Mouse (Mus musculus): ENCODE measurements at regions not wholly inside any gene's neighbourhood (a gene's known extent, or its start where the extent isn't known, plus 50 kb on each side); places are given as distances from the start of the nearest gene placed in this dataset.

DNA sequence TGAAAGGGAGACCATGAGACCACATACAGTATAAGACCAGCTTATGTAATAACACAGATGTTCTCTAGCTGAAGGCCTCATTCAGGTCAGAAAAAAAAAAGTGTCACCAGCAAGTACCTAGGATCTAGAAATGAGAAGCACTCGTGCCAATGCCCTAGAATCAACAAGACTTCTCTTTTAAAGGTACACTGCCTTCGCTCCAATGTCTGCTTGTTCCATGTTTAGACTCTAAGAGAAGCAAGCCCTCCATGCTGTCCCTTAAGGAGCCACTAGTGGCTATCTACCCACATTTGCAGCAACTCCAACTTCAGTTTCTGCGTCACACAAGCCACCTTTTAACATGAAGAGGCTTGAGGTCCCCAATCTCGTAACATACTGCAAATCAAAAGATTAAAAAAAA, 185.4 kb upstream of the Mkln1 start:
- peaks cover 17% of the 10 kb centered on the region for H3K4me1 ChIP-seq (replicated peaks)
- no peak overlapping the region for H3K27ac ChIP-seq
- H3K4me2 ChIP-seq, result no peak overlapping the region
- H3K4me3 ChIP-seq, result no peak overlapping the region
- H3K9ac ChIP-seq, result no peak overlapping the region
- no peak for ATAC-seq (ENCODE audit: low FRiP score)
- no peaks in the 10 kb centered on the region for H3K36me3 ChIP-seq
- H3K9me3 ChIP-seq, result no peaks in the 10 kb centered on the region
- H3K27me3 ChIP-seq, result peaks cover 27% of the 10 kb centered on the region
- WGBS, result 81% methylated on average over 4 of the region's 4 CpGs

DNA sequence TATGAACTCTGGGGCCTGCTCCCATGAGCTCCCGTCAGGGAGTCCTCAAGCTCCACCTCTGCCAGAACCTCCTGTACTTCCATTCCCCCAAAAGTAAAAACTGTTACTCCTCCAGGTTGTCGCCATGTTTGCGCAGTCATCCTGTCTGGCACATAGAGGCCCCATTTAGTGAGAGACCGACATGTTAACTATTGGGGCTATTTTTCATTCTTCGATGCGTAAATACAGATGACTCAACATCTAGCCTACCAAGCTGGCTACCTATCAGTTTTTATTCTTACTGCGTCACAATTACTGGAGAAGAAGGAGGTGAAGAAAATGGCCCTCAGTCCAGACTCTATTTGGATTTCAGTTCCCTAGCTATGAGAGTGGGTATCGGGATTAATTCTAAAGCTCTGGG, 182.9 kb upstream of the Mkln1 start:
- WGBS, result 73% methylated on average over 8 of the region's 8 CpGs
- H3K27me3 ChIP-seq, result peaks cover 45% of the 10 kb centered on the region
- ATAC-seq (ENCODE audit: low FRiP score), result no peak
- no peak overlapping the region for H3K27ac ChIP-seq
- no peak overlapping the region; the same call in 1 of the 2 replicates for H3K9ac ChIP-seq
- H3K36me3 ChIP-seq, result no peaks in the 10 kb centered on the region
- H3K4me3 ChIP-seq, result peak overlapping the region; percentile 71
- H3K4me2 ChIP-seq, result peak overlapping the region; percentile 100
- H3K9me3 ChIP-seq, result no peaks in the 10 kb centered on the region
- peaks cover 36% of the 10 kb centered on the region for H3K4me1 ChIP-seq (replicated peaks)

DNA sequence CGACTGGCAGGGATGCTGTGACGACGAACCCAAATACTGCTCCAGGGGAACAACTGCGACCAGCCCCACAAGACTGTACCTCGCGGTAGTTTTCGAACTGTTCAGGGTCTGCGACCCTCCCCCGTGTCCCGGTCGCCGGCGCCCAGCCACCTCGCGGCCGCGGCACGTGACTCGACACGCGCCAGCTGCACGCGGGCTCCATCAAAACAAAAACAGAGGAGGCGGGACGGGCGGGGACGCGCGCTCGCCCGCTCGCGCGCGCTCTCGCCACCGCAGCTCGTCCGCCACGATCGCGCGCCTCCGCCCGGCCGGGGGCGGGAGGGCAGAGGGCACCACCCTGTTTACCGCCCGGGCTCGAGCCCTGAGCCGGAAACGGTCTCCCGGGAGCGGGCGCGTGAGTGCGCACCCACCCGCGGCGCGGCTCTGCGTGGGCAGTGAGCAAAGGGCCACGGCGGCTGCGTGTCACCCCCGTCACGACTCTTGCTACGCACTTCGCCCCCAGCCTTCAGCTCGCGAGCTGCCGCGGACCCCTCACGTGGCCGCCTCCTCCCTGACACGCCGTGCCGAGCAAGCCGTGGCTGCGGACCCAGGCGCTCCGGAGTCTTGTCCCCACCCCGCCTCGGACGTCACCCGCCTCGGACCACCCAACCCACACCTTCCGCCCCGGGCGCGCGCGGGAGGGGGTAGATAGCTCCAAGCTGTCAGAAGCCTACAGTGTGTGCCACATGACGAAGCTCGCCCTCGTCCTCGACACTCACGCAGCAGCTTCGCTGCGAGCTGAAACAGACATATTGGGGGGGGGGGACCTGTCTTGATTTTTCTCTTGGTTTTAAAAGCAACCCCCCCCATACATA, 182.1 kb upstream of the Mkln1 start:
- H3K27ac ChIP-seq, result no peak overlapping the region
- no peaks in the 10 kb centered on the region for H3K9me3 ChIP-seq
- H3K4me3 ChIP-seq, result peak overlapping the region; percentile 71
- ATAC-seq (ENCODE audit: low FRiP score), result peak; percentile 73
- no peaks in the 10 kb centered on the region for H3K36me3 ChIP-seq
- peaks cover 43% of the 10 kb centered on the region for H3K4me1 ChIP-seq (replicated peaks)
- H3K27me3 ChIP-seq, result peaks cover 50% of the 10 kb centered on the region
- WGBS, result under 1% methylated on average over 99 of the region's 100 CpGs
- peak overlapping the region; percentile 80 for H3K9ac ChIP-seq
- H3K4me2 ChIP-seq, result peak overlapping the region; percentile 100

DNA sequence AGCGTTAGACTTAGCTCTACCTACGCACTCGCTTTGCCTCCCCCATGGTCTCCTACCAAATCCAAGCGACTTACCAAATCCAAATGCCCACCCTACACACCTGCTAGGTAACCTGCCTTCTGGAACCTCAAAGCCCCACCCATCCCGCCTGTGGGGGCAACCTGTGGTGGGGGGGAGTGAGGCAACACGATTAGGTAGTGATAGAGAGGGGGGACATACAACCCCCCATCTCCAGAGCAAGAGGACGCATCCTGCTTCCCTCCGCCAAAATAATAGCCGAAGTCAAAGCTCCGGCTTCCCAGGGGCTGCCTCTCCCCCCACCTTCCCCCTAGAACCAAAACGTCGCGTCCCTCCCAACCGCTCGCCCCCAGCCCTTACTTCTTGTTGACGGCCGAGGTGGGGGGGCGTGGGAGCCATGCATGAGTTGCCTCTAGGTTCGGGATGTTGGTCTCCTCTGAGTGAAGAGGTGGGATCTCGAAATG, 181.4 kb upstream of the Mkln1 start:
- H3K4me2 ChIP-seq, result peak overlapping the region; percentile 100
- no peak overlapping the region for H3K27ac ChIP-seq
- H3K9me3 ChIP-seq, result no peaks in the 10 kb centered on the region
- H3K4me1 ChIP-seq (replicated peaks), result peaks cover 50% of the 10 kb centered on the region
- no peaks in the 10 kb centered on the region for H3K36me3 ChIP-seq
- H3K27me3 ChIP-seq, result peaks cover 50% of the 10 kb centered on the region
- peak; percentile 19; the same call in 1 of the 2 replicates for ATAC-seq (ENCODE audit: low FRiP score)
- peak overlapping the region; percentile 71 for H3K4me3 ChIP-seq
- WGBS, result under 1% methylated on average over 19 of the region's 20 CpGs
- H3K9ac ChIP-seq, result peak overlapping the region; percentile 80

DNA sequence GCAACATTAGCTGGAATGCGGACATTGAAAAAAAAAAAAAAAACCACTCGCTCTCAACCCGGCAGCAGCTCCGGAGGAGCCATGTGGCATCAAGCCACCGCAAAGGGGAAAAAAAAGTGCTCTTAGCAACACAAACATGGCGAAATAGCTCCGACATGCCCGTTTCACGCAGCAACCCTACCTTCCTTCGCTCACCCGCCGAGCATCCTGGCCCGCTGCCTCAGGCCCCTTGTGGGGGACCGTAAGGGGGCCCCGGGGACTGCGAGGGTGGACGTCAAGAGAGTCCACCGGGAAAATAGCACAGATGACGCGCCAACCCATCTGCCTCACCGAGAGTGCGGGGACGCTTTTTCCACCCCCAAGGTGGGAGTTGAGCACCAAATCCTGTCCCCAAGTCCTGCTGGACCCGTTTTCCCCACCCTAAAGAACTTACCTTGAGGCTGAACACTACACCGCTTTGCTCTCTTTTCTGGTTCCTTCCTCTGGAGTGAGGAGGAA, 180.8 kb upstream of the Mkln1 start:
- Histone ChIP-seq H3K4me3 (peak overlapping the region; percentile 71), H3K27me3 (peaks cover 54% of the 10 kb centered on the region), H3K27ac (no peak overlapping the region), H3K36me3 (no peaks in the 10 kb centered on the region), H3K4me2 (peak overlapping the region; percentile 100), H3K9me3 (no peaks in the 10 kb centered on the region), H3K4me1 (replicated peaks) (peaks cover 51% of the 10 kb centered on the region), H3K9ac (peak overlapping the region; percentile 64)
- WGBS, result under 1% methylated on average over 25 of the region's 25 CpGs
- ATAC-seq (ENCODE audit: low FRiP score), result 0 out of 2 replicates have a peak, but pooled peaks have one; percentile 1

DNA sequence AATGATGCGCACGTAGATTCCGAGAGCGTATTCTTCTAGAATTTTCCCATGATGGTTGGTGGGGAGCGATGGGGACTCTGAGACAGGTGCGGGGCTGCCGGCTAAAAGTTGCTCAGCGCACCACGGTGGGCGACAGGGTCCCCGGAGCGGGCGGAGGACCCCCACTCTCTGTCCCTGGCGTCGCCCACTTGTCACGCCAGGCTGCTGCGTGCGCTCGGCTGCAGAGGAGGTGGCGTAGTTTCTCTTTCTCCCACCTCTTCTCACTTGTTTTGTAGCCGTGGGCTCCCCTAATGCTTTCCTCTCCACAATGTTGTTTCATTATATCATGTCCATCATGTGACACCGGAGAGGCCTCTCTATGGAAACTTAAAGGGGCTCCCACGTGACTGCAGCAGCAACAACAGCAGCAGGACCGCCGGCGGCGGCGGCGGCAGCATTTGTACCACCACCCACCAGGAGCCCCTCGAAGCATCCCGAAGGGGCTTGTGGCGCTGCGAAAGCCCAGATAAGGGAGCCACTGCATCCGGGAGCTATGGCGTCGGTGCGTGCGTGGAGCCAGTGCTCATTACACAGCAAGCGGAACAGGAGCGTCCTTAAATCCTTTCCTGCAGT, 180.3 kb upstream of the Mkln1 start:
- no peak overlapping the region for H3K27ac ChIP-seq
- H3K27me3 ChIP-seq, result peaks cover 59% of the 10 kb centered on the region
- WGBS, result under 1% methylated on average over 40 of the region's 40 CpGs
- 0 out of 2 replicates have a peak, but pooled peaks have one; percentile 19 for ATAC-seq (ENCODE audit: low FRiP score)
- peaks cover 51% of the 10 kb centered on the region for H3K4me1 ChIP-seq (replicated peaks)
- H3K36me3 ChIP-seq, result no peaks in the 10 kb centered on the region
- no peaks in the 10 kb centered on the region for H3K9me3 ChIP-seq
- peak overlapping the region; percentile 64 for H3K9ac ChIP-seq
- H3K4me3 ChIP-seq, result peak overlapping the region; percentile 71
- peak overlapping the region; percentile 100 for H3K4me2 ChIP-seq

DNA sequence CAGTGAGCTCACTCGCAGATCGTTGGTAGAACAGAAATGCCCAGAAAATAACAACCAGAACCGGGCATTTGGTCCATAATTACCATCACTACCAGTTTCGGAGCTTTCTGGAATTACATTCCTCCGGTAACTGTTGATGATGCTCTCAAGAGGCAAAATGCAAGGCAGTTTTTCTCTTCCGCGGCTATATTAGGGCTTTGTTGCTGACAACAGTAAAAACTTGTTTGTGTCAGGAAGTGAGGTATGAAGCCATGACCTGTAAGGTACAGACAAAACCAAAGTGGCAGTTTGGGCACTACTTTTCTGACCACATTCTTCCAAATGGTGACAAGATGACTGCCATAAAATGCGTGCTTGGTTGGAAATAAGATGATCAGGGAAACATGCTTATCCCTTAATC, 179.7 kb upstream of the Mkln1 start:
- Histone ChIP-seq H3K27me3 (peaks cover 59% of the 10 kb centered on the region), H3K36me3 (no peaks in the 10 kb centered on the region), H3K4me2 (peak overlapping the region; percentile 100), H3K4me1 (replicated peaks) (peaks cover 51% of the 10 kb centered on the region), H3K9ac (no peak overlapping the region), H3K4me3 (peak overlapping the region; percentile 71), H3K27ac (no peak overlapping the region), H3K9me3 (no peaks in the 10 kb centered on the region)
- WGBS, result 29% methylated on average over 8 of the region's 8 CpGs
- no peak for ATAC-seq (ENCODE audit: low FRiP score)

DNA sequence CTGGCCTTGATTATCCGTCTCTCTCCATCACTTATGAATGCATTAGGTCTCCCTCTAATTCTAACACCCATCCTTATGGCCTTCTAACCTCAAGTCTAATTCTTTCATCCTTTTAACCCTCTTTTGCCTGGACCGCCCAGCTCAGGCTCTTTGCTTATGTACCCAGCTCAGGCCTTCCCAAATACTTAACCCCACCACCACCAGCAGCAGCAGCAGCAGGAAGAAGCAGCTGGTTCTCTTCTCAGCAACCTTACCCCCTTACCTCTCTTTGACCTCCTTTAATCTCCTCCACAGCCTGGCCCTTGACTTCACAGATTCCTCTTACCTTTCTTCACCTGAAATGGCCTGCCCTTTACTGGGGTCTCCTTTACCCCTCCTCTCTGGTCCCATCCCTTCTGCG, 178.8 kb upstream of the Mkln1 start:
- no peak for ATAC-seq (ENCODE audit: low FRiP score)
- no peaks in the 10 kb centered on the region for H3K9me3 ChIP-seq
- no peaks in the 10 kb centered on the region for H3K36me3 ChIP-seq
- H3K27me3 ChIP-seq, result peaks cover 64% of the 10 kb centered on the region
- 31% methylated on average over 3 of the region's 3 CpGs for WGBS
- H3K4me1 ChIP-seq (replicated peaks), result peaks cover 51% of the 10 kb centered on the region
- H3K4me3 ChIP-seq, result peak overlapping the region; percentile 39
- H3K4me2 ChIP-seq, result peak overlapping the region; percentile 64
- peak overlapping the region; percentile 61 for H3K9ac ChIP-seq
- no peak overlapping the region for H3K27ac ChIP-seq

DNA sequence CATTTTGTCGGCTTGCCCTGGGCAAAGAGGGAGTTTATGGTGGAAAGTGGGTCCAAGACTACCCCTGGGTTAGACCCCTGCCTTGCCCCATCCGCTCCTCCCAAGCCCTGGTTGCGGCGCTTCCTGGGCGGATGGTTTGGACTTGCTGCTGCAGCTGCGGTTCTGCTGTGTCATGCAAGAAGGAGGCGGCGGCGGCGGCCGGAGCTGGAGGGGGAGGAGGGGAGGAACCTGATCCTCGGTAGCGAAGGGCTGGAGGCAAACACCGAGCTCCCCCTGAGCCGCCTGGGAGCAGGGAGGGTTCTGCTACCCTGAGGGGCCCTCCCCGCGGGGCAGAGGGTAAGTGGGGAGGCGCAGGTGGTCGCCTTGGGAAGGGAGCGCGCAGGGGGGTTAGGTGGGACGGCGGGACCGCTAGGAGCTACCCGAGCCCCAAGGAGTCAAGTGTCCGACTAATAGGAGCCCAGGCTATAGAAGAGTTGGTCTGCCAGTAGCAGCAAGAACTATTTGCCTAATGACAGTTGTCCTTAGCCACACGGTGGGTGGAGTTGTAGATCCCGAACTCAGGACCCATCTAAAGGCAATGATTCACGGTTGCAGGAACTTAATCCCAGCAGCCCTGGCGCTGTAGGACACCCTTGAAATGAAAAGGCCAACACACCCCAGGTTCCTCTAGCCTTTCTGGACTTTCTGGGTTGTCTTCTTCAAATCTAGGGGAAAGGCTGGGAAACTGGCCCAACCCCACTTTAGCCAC, 178.2 kb upstream of the Mkln1 start:
- WGBS, result under 1% methylated on average over 28 of the region's 30 CpGs

DNA sequence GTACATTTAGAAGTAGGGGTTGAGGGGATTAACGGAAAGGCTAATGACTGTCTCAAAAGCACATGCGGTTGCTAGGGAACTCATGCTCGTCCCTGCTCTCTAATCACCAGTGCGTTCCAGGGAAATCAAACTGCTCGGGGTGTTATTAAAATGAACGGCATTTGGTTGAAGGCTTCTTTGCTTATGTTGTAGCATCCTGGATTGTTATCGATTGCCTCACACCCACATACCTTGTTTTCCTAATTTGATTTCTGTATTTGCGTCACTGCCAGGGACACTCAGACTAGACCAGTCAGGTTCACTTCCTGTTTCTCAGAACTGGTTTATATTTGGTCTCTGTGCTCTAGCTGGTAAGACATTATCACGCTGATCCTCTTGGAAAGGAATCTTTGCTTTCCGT, 177.0 kb upstream of the Mkln1 start:
- Histone ChIP-seq H3K4me3 (no peak overlapping the region), H3K4me2 (peak overlapping the region; percentile 32), H3K27ac (no peak overlapping the region), H3K9me3 (no peaks in the 10 kb centered on the region), H3K36me3 (no peaks in the 10 kb centered on the region), H3K9ac (no peak overlapping the region), H3K27me3 (peaks cover 54% of the 10 kb centered on the region), H3K4me1 (replicated peaks) (peaks cover 47% of the 10 kb centered on the region)
- ATAC-seq (ENCODE audit: low FRiP score), result no peak
- WGBS, result 27% methylated on average over 10 of the region's 10 CpGs

More for the DNA sequence above, 178.2 kb upstream of the Mkln1 start:
- Histone ChIP-seq H3K36me3 (no peaks in the 10 kb centered on the region), H3K4me1 (replicated peaks) (peaks cover 51% of the 10 kb centered on the region), H3K4me3 (peak overlapping the region; percentile 39), H3K9ac (peak overlapping the region; percentile 61), H3K27me3 (peaks cover 58% of the 10 kb centered on the region), H3K9me3 (no peaks in the 10 kb centered on the region), H3K4me2 (peak overlapping the region; percentile 64), H3K27ac (no peak overlapping the region)
- no peak for ATAC-seq (ENCODE audit: low FRiP score)

DNA sequence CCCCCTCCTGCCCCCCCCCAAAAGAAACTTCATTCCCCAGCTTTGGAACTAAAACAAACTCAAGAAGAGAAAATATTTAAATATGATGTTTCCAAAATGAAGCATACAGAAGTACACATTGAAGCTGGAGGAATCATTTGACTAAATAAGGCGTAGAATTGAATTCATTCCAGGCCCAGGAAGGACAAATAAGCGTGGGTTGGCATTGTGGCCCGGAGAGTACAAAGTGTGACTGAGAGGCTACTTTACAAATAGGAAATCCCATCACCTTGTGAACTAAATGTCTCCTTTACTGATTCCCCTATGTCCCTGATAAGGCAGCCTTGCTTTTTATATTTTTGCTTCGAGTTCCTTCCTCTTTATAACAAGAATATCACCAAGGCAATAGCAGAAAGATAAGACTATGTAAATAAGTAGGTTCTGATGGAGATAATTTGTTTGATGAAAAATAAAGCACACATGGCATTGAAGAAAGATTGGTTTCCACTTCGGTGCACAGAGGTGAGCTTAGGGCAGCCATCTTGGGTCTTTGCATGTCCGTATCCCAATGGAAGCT, 176.4 kb upstream of the Mkln1 start:
- Histone ChIP-seq H3K9me3 (no peaks in the 10 kb centered on the region), H3K4me1 (replicated peaks) (peaks cover 42% of the 10 kb centered on the region), H3K27me3 (peaks cover 52% of the 10 kb centered on the region), H3K9ac (no peak overlapping the region), H3K36me3 (no peaks in the 10 kb centered on the region), H3K4me2 (peak overlapping the region; percentile 32), H3K4me3 (no peak overlapping the region), H3K27ac (no peak overlapping the region)
- 78% methylated on average over 6 of the region's 6 CpGs for WGBS
- no peak for ATAC-seq (ENCODE audit: low FRiP score)

Measured in hindbrain, embryonic 13.5 days (tissue).